Mouse (Mus musculus): Measurements from ENCODE around the gene 2610318N02Rik. TPM values are rescaled to one million over a fixed set of nuclear protein-coding genes. Genes with fewer than 3 reads are reported as not detected.

Gene 2610318N02Rik
- polyA plus RNA-seq, 1 experiment from 2014 or later: 34.5 TPM

DNA sequence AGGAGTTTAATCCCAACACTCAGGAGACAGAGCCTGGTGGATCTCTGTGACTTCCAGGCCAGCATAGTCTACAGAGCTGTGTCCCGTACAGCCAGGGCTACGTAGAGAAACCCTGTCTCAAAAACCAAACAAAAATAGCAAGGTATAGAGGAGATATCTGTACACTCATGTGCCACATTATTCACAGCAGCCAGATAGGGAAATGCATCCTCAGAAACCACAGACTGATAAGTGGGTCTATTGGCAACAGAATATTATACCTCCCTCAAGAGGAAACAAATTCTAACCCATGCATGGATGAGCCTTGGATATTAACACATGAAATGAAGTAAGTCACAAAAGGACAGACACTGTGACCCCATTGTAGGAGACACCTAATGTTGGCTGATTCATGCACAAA is 57.4 kb downstream of the 2610318N02Rik start:
- Histone ChIP-seq H3K9ac (no peak overlapping the region), H3K36me3 (no peaks in the 10 kb centered on the region), H3K27ac (no peak overlapping the region), H3K4me1 (replicated peaks) (no peaks in the 10 kb centered on the region), H3K9me3 (no peaks in the 10 kb centered on the region), H3K4me3 (replicated peaks) (no peak overlapping the region), H3K27me3 (replicated peaks) (no peaks in the 10 kb centered on the region), H3K4me2 (replicated peaks) (no peak overlapping the region)
- WGBS: 92% methylated on average over 2 of the region's 2 CpGs
- no peak for ATAC-seq

MicroRNAs encoded within 50 kb of the gene (microRNA counts, 519-probe panel; counts per million panel counts)
- microRNA mmu-miR-130b: 3,796 counts per million, percentile 92 among the panel's probes with 10 or more counts
- 2,331 counts per million, percentile 61 among the panel's probes with 10 or more counts for microRNA mmu-miR-301b

Other genes with a start within 250 kb of the 2610318N02Rik start
- gene Ppm1f, start 228.7 kb downstream of the 2610318N02Rik start, polyA plus RNA-seq (2015; fragmentation: Nextera tagmentation; extraction: Ambion mirVana): 16.4 and 16.9 TPM in 2 replicates
- 149 and 158 TPM in 2 replicates for gene Mapk1, start 141.8 kb downstream of the 2610318N02Rik start, polyA plus RNA-seq (2015; fragmentation: Nextera tagmentation; extraction: Ambion mirVana)
- 13.7 and 17.1 TPM in 2 replicates for gene Ypel1, start 55.5 kb downstream of the 2610318N02Rik start, polyA plus RNA-seq (2015; fragmentation: Nextera tagmentation; extraction: Ambion mirVana)
- 121 and 129 TPM in 2 replicates for gene Ppil2, start 13.9 kb downstream of the 2610318N02Rik start, polyA plus RNA-seq (2015; fragmentation: Nextera tagmentation; extraction: Ambion mirVana)
- gene Sdf2l1, start 7.2 kb upstream of the 2610318N02Rik start, polyA plus RNA-seq (2015; fragmentation: Nextera tagmentation; extraction: Ambion mirVana): 134 and 192 TPM in 2 replicates
- 33.5 and 35.1 TPM in 2 replicates for gene Ydjc, start 19.5 kb upstream of the 2610318N02Rik start, polyA plus RNA-seq (2015; fragmentation: Nextera tagmentation; extraction: Ambion mirVana)
- 1.9 and 2.3 TPM in 2 replicates for gene Ccdc116, start 22.1 kb upstream of the 2610318N02Rik start, polyA plus RNA-seq (2015; fragmentation: Nextera tagmentation; extraction: Ambion mirVana)
- 352 and 386 TPM in 2 replicates for gene Ube2l3, start 77.5 kb upstream of the 2610318N02Rik start, polyA plus RNA-seq (2015; fragmentation: Nextera tagmentation; extraction: Ambion mirVana)
- gene Rimbp3, start 83.4 kb upstream of the 2610318N02Rik start, polyA plus RNA-seq (2015; fragmentation: Nextera tagmentation; extraction: Ambion mirVana): 0.57 and 0.67 TPM in 2 replicates
- 5.8 and 6.0 TPM in 2 replicates for gene Hic2, start 108.4 kb upstream of the 2610318N02Rik start, polyA plus RNA-seq (2015; fragmentation: Nextera tagmentation; extraction: Ambion mirVana)
- 12.7 and 17.6 TPM in 2 replicates for gene Tmem191c, start 150.9 kb upstream of the 2610318N02Rik start, polyA plus RNA-seq (2015; fragmentation: Nextera tagmentation; extraction: Ambion mirVana)
- gene Serpind1, start 206.2 kb upstream of the 2610318N02Rik start, polyA plus RNA-seq (2015; fragmentation: Nextera tagmentation; extraction: Ambion mirVana): 3.1 and 4.2 TPM in 2 replicates

Measured in intestine, embryonic 15.5 days (tissue).